Mouse (Mus musculus) adipocyte (in vitro differentiated cells): ENCODE results near the gene Crb1.
"Not testable (repeated sequence)": the region's sequence is repeated elsewhere in the genome, so short reads cannot be mapped to it uniquely, and the experiment has no call there.

Experiments
- DNase-seq: peaks from one replicate; pipeline ENCODE4 v3.0.0-alpha.2; 2016; ENCODE audit warnings: low spot score

The Crb1 gene

GRCm38 (mm10) chr1:139328811-139329210 is 48.1 kb downstream of the Crb1 start:
- DNase-seq, result no peak

DNA sequence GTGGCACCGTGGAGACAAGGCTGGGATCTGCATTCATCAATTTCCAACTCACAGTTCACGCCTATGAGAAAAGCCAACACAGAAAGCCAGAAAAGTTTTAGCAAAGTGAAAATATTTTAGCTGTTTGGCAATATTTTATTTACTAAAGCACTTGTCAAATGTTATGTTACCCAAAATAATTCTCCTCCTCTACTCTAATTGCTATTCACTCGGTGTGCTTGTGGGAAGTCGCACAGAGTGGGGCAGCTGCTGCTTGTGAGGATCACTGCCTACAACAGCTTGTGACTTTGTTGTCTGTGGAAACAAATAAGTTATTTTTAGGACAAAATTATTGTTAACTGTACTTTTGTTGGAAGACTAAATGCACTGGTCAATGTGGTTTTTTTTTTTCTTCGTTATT is 48.6 kb downstream of the Crb1 start:
- no peak for DNase-seq

DNA sequence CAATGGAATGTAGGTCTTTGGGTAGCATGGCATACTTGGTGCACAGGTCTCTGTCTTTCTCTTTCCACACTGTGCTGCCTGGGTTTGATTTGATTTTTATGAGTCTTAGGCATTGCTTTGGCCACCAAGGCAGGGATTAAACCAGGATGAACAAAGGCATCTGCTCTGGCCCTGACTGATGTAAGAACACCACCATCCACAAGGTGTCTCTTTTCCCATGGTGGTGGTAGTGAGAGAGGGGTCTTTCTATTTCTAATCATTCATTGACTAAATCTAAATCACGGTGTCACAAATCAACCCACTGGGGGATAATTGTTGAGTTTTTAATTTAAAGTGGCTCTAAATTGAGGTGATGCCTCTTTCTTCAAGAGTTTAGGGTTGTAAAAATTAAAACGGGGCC is 51.5 kb downstream of the Crb1 start:
- no peak for DNase-seq

DNA sequence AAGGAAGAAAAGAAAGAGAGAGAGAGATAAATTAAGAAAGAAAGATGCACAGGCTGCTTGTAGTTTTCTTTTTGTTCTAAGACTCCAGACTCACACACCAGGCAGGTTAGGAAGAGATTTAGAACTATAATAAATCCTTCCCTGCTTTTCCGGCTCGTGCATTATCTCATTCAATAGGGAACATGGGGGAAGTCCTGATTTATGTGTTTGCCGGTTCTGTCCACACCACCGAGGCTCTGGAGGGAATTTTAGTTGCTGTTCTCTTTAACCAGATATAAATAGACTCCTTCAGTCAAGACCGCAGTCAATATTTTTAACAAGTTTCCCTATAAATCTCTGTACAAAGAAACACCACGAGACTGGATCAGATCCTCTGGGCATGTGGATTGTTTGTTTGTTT is 57.1 kb downstream of the Crb1 start:
- no peak for DNase-seq

DNA sequence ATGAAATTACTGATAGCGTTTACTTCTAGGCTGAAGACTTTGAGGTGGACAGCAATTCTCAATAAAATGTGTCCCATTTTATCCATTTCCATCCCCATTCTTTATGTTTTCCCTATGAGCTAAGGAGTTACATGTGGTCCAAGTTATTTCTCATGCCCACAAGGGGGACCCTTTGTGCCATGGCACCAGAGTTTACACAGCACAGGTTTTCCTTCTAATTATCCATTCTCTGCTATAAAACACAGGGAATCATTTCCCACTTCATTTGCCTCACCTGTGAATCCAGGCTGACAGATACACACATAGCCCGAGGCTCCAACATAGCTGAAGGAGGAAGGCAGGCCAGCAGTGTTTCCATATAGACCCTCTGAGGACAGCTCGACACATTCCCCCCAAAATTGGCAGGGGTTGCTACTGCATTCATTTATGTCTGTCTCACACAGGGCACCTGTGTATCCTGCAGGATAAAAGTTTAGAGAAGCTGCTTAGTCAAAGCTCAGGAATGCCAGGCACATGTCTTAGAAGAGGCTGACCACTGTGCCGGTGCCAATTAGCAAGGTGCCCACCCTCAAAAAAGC is 62.5 kb downstream of the Crb1 start:
- peak; percentile 12 for DNase-seq

GRCm38 (mm10) chr1:139308915-139309314 is 68.0 kb downstream of the Crb1 start:
- DNase-seq, result no peak

- DNase-seq, result not testable (repeated sequence)
Observed at GRCm38 (mm10) chr1:139302519-139302918, 74.4 kb downstream of the Crb1 start.

GRCm38 (mm10) chr1:139301830-139302229 is 75.1 kb downstream of the Crb1 start:
- DNase-seq, result no peak

DNA sequence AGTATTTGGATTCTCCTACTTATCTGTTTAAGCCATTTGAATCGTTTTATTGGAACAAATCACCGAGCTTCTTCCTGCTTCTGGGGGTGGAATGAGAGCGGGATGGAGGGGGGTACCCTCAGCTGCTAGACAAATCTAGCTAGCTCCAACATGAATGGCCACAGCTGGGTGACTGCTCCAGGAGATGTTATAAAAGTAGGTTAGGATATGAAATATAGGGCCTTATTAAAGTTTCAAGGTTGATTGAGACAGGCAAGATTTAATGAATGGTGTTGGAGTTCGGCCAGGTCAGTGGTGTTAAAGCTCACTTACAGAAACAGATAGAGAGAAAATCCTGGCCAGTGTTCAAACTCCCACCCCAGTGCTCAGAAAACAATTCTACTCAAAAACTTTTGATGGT is 84.9 kb downstream of the Crb1 start:
- no peak for DNase-seq

DNA sequence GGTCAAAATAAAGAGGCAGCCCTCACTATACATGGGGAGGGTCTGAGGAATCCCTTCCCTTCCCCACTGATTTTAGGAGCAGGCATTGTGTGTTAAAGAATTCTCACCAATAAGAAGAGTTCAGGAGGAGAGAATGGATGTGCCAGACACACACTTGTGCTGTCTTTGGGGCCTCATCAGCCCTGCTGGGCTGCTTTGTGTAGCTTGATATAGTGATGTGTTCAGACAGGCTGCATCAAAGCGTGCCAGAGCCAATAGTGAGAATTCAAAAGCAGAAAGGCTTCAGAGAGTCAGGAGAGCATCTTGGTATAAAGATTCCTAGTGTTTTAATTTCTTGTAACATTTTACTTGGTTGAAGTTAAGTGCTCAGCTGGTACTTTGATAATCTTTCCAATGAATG is 85.3 kb downstream of the Crb1 start:
- DNase-seq, result no peak

DNA sequence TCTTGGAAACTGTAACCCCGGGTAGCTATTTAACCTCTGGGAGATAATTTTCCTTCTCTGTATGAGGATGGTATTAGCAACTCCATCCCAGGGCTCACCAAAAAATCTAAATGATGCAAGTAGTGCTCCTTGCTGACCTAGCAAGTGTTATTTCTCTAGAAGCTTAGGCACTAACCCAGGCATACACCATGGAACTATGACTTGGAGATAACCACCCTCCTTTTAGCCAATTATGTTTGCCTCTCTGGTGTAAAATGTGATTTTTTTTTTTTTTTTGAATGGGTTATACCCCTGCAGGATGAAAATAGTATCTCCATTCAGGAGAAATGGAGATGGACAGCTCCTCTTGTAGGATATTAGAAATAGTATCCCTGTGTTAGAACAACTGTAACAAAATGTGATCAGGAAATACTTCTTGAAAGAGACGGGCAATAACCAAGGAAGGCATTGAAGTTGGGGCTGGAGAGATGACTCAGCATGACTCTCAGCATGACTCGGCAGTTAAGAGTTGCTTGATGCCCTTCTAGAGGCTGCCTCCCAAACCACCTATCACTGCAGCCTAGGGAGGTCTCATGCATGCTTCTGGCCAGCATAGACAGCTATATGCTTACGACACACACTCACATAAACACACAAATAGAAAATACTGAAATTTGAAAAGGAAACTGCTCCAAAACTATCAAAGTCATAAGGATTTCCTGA is 100.1 kb downstream of the Crb1 start:
- DNase-seq, result no peak

DNA sequence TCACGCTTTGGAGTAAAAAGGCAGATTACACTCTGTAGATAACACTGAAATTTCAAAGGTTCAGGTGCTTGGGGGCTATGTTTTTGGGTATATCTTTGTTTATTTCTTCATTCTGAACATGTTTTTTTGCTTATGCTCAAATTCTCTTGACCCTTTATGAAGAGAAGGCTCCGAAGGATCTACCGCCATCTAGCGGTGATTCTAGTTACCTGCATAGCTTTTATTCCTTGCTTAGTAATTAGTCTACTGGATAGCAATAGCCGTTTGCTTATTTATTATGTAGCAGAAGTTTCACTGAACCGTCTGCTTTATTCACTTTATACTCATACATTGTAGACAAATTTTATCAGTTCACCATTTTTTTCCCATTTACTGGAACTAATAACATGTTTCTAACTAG is 109.1 kb downstream of the Crb1 start:
- peak; percentile 85 for DNase-seq

DNA sequence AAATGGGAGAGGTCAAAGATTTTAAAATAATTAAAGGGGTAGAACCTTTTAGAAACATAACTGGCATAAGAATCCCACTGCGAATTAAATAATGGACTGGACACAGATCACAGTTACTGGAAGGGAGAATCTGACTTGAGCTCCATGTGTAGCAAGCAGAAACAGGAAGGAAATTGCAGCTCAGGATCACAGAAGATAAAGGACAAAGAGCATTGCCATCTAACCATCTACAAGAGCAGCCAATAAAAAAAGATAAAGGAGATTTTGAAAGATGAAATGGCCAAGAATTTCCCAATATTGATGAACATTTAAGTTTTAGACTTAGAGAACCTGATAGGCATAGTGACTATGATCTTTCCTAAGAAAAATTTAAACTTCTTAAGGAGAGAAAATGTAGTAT is 112.7 kb downstream of the Crb1 start:
- DNase-seq, result no peak

GRCm38 (mm10) chr1:139263158-139263557 is 113.7 kb downstream of the Crb1 start:
- peak; percentile 6 for DNase-seq

GRCm38 (mm10) chr1:139255581-139255980 is 121.3 kb downstream of the Crb1 start:
- no peak for DNase-seq

- DNase-seq, result no peak
Observed at GRCm38 (mm10) chr1:139252041-139252440, 124.9 kb downstream of the Crb1 start.

DNA sequence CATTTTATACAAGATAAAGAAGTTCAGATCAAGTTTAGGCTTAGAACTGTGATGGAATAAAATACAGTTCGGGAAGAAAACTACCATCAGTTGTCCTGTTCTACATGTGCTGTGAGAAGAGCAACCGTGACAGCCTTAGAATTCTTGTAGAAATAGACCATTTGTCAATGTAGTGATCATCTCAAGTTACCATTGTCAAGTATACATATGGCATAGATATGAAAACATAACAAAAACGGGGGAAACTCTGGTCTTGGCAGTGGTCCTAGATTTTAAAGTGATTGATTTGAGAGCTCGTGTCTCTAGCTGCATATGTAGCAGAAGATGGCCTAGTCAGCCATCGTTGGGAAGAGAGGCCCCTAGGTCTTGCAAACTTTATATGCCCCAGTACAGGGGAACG is 127.7 kb downstream of the Crb1 start:
- DNase-seq, result no peak

DNA sequence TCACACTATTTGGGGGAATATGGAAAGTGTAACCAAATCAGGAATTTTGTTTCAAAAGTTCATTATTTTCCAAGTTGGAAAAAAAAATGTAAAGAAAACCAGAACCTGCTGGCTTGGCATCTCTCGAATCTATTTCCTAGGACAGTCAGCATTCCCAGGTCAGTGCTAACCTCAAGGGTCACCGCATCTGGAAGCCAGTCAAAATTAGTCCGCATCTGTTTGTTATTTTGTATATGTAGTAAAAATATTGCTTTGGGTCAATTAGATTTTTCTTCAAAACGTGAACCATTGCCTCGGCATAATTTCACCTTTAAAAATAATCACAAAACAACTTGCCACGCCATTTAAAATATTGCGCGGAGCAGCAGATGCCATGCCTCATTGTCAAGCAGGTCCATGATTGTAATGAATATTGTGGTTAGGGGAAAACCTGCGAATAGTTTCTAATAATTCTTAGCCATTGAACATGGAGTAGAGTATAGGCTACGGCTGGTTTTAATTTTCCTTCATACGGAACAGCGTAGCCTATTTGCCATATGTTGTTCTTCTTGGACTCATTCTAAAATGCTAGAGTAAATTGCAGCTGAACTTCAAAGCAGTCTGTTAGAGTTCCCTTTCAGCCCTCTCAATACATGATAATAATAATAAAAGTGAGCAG is 130.0 kb downstream of the Crb1 start:
- no peak for DNase-seq

DNA sequence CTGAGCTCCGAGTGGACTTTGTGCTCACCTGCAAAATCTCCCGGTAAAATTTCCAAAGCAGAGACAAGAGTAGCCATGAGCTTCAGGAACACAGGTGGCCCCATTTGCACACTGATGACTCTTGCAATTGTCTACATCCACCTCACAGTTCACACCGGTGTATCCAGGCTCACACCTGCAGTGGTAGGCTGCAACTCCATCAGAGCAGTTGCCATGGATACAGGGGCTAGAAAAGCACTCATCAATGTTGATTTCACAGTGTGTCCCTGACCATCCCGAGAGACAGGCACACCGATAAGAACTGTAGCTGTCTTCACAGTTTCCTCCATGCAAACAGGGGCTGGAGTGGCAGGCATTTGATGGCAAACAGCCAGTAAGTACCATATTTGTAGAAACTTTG is 140.1 kb downstream of the Crb1 start:
- no peak for DNase-seq

GRCm38 (mm10) chr1:139234611-139235568 is 142.0 kb downstream of the Crb1 start:
- peak; percentile 3 for DNase-seq

GRCm38 (mm10) chr1:139232636-139233035 is 144.3 kb downstream of the Crb1 start:
- DNase-seq, result no peak

- DNase-seq, result no peak
Observed at GRCm38 (mm10) chr1:139224309-139224949, 152.5 kb downstream of the Crb1 start.
